Mouse (Mus musculus) CH12F3 (cell line): ENCODE measurements around the gene Ngly1.

Source experiments
- in situ Hi-C: fragments of 300-500 bp; cut with MboI; formaldehyde crosslinking; loops from 2 replicates; pipeline ENCODE4 v1.14.3; 2020; ENCODE audit warnings: low sequenced_read_pairs

Gene Ngly1

DNA sequence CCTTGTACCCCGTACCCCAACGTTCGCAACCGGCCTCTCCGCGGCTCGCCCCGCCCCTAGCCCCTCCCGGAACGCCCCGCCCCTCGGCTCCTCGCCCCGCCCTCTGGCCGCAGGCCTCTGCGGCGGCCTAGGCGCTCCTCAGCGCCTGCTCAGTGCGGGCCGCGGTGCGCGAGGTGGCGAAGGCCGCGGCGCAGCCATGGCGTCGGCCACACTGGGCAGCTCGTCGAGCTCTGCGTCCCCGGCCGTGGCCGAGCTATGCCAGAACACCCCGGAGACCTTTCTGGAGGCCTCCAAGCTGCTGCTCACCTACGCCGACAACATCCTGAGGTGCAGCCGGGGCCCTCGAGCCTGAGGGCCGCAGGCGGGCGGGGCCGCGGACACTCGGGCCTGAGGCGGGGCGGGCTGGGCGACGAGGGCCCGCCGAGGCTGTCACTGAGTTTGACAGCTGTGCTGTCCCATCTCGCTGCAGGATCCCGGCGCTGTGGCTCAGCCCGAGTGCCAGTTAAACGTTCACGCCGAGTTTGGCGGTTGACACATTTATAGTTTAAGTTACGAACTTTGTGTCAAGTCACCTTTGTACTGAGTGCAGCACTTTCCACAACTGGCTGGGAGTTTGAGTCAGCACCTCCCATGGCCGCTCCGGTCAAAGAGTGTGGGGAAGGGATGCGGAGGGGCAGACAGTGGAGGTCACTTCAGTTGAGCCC is at the start of gene Ngly1, which contains the start of gene Oxsm:
TSS of gene Ngly1 (plus strand) at position 110 of the 704 bp plus-strand sequence.
TSS of gene Oxsm (minus strand) at position 638 of the 704 bp plus-strand sequence.
- in situ Hi-C loops = loop anchor here (10.0 kb wide), 1 partner anchor 125 kb away; no protein-coding TSS in a partner anchor

- in situ Hi-C loops = no loop called here
Measured at GRCm38 (mm10) chr14:16200220-16200912, 48.7 kb upstream of the Ngly1 start.

- in situ Hi-C loops = no loop called here
Measured at GRCm38 (mm10) chr14:16200969-16201638, 48.0 kb upstream of the Ngly1 start.

DNA sequence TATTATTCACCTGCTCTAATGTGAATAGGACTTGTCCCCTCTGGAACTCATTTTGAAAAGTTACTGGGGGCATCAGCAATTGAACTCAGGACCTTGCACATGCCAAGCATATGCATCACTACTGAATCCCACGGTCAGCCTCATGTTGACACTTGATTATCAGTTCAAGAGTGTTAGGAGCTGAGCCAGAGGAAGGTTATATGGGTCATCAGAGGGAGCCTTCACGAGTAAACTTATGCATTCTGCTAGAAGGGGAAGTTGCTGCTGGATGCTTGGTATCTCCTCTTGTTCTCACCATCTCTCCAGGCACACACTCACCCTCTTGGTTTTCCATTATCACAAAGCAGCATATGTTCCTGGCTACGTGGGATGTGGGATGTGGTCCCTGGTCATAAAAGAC is 47.4 kb upstream of the Ngly1 start:
- in situ Hi-C loops = no loop called here

DNA sequence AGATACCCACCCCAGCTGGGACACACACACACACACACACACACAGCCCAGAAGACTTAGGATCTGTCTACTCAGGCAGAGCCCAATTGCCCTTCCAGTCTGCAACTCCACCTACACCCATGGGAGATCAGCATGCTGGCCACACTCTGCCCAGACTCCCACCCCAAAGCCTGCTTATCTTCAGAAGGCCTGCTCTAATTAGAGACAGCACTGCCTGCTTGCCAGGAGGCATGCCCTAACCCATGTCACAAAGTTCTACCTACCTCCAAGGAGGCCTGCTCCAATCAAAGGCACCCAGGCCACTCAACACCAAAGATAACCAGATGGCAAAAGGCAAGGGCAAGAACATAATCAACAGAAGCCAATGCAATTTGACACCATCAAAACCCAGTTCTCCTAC is 41.4 kb upstream of the Ngly1 start:
- in situ Hi-C loops = no loop called here

GRCm38 (mm10) chr14:16219015-16219414 is 30.1 kb upstream of the Ngly1 start:
- in situ Hi-C loops = no loop called here

DNA sequence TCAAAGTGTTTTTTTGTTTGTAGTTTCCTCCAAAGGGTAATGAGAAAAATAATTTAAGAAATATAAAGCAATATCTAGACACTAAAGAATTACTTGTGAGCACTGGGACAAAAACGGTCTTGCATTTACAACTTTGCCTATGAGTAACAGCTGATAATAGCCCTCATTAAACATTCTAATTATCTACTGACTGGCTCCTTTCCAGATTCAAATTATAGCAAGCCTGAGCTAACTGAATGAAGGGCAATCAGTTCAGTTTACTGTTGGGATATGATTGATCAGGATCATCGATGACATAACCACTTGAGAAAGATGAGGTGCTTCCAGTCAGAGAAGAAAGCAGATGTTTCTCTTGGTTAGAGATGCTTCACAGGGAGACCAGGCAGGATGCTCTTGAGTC is 19.7 kb upstream of the Ngly1 start:
- in situ Hi-C loops = no loop called here

GRCm38 (mm10) chr14:16230581-16230980 is 18.5 kb upstream of the Ngly1 start:
- in situ Hi-C loops = no loop called here

GRCm38 (mm10) chr14:16233515-16233914 is 15.6 kb upstream of the Ngly1 start:
- in situ Hi-C loops = no loop called here

GRCm38 (mm10) chr14:16236466-16236865 is 12.6 kb upstream of the Ngly1 start:
- in situ Hi-C loops = no loop called here

GRCm38 (mm10) chr14:16242193-16242815 is 6.8 kb upstream of the Ngly1 start:
- in situ Hi-C loops = loop anchor here (10.0 kb wide), 1 partner anchor 132 kb away; no protein-coding TSS in a partner anchor

DNA sequence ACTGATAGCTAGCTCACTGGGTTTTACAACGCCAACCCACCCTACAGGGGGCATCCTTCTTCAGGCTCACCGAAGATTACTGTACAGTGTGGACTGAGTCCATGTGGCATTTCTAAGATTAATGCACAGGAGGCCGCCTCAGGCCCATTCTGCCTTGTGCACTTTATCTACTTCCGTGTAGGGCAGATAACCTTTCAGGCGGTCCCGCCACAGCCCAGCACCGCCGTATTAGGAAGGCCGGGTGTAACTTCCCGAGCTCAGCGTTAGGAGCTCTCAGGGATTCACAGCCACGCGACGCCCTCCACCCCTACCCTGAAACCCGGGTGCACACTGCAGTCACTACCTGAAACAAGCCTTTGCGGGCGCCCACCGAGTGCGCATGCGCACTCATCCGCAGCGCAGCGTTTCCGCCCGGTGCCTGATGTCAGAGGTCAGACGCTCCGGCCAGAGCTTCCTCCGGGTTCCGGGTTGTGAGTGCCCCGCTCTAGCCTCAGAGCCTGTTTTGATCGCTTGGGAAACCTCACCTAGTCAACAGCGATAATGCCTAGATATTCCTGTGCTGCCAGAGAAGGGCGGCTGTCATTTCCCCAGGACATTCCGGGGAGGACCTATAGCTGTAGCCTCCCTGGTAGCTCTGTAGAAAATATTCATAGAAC is 6.0 kb upstream of the Ngly1 start:
- in situ Hi-C loops = loop anchor here (10.0 kb wide), 1 partner anchor 132 kb away; no protein-coding TSS in a partner anchor

DNA sequence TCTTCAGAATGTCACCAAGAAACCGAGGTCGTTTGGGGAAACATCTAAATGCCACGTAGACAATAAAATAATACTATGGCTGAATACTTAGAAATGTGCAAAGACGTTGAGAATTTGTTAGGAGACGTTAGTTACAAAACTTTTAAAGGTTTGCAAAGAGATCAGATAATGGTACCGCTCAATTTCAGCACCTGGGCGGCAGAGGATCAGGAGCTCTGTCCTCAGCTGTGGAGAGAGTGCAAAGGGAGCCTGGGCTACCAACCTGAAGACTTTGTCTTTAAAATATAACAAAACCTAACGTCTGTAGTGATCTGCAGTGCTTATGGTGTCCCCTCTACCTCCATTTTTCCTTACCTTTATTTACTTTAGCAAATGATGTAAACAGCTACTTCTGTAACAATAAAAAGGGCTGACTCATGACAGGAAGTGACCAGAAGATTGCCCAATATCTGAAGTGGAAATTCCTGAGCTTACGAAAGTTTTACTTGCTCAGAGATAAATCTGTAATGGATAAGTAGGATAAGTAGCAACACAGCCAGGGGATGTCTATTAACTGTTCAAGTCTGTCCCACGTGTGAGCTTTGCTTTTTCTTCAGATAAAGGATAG is 5.4 kb upstream of the Ngly1 start:
- in situ Hi-C loops = loop anchor here (10.0 kb wide), 1 partner anchor 131 kb away; no protein-coding TSS in a partner anchor

GRCm38 (mm10) chr14:16244370-16244769 is 4.7 kb upstream of the Ngly1 start:
- in situ Hi-C loops = loop anchor here (10.0 kb wide), 1 partner anchor 130 kb away; no protein-coding TSS in a partner anchor

DNA sequence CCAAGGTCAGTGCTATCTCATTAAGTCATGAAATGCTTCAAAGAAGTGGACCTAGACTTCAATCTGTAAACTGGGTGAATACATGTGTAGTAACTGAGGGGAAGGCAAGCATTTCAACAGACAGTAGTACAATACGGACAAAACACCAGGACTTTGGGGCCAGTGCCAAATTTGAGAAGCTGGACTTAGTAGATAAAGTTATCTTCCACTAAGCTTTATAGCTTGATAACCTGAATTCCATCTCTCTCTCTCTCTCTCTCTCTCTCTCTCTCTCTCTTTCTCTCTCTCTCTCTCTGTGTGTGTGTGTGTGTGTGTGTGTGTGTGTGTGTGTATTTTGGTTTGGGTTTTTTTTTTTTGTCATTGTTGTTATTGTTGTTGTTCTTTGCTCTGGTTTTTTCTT is 4.0 kb upstream of the Ngly1 start:
- in situ Hi-C loops = loop anchor here (10.0 kb wide), 1 partner anchor 130 kb away; no protein-coding TSS in a partner anchor

GRCm38 (mm10) chr14:16246340-16246912 is 2.7 kb upstream of the Ngly1 start:
- in situ Hi-C loops = loop anchor here (10.0 kb wide), 1 partner anchor 128 kb away; no protein-coding TSS in a partner anchor

DNA sequence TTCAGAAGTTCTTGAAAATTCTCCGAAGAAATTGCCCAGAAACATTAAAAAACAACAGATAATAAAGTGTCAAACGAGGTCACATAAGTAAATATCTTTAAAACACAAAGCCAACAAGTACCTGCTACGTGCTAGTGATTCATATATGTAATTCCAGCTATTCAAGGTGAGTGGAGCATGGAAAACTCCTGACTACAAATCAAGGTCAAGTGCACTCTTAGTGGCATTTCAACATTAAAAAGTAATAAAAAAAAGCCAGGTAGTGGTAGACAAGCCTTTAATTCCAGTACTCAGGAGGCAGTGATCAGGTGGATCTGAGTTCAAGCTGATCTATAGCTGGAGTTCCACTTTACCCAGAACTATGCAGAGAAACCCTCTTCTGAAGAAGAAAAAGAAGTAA is 945 bp upstream of the Ngly1 start:
- in situ Hi-C loops = loop anchor here (10.0 kb wide), 1 partner anchor 127 kb away; no protein-coding TSS in a partner anchor

DNA sequence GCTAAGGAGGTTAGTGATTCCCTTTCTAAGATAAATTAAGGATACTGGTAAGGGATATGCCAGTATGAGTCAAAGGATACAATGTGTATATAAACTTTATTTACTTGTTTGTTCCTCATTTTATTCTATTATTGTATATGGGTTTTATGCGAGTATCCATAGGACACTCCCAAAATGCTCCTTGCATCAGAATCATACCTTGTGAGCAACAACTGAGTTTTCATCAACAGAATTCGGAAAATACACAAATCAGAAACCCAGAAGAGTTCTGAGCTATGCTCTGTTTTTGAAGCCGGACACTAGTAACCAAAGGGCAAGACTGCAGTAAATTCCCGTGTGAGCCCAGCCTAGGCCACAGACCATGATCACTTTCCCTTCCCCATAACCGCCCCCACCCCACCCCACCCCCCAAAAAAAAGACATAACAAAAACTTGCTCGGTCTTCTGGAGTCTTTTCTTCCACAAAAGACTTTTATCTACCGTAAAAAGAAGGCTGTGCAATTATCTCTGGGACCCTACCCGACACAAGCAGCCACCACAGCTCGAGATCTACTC is 400 bp upstream of the Ngly1 start:
- in situ Hi-C loops = loop anchor here (10.0 kb wide), 1 partner anchor 126 kb away; no protein-coding TSS in a partner anchor

DNA sequence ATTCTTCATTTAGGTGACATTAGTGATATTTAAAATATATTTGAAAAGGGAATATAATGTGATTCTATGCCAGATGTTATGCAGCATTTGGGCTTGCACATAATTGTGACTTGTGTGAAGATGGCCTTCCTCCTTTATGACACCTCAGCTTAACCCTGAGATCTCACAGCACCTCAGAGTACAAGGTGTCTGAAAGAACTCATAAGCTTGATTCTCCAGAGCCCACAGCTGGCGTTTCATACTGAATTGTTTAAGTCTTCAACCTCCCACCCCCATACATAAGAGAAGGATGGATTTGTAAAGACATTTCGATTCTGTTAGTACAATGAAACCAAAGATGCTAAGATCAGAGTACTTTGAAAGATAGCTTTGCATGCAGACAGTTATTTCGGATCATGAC is 1.0 kb downstream of the Ngly1 start:
- in situ Hi-C loops = no loop called here
